Comparison of ENCODE assay signal across 31 mouse cellular contexts in the genomic region with DNA sequence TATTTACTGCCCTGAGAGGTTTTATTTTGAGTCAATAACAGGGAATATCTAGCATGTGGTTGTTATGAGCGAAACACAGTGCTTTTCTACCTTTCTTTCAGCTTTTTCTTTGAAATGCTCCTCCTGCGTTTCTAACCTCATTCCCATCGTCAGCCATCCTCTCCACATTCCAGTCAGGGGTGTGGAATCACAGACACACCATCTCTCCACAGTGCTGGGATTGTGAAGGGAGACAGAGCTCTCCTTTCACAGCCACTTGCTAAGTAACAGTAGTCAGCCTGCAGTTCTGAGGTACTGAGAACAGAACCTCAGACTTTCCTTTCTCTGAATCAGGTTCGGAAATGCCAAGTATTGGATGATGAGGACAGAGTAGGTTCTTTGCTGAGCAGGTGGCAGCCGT.
"Had no signal": no experiment of that assay in that cellular context is flagged by ENCODE, and none has a peak within 500 bp of the region (broad histone marks: within the 10 kb centered on the region; RNA-seq: fewer than 3 reads in every experiment).

No protein-coding gene starts in this region.

- H3K4me1 ChIP-seq: limb, embryonic 10.5 days; limb, embryonic 12.5 days; limb, embryonic 13.5 days; limb, embryonic 15.5 days; liver, embryonic 13.5 days; liver, embryonic 15.5 days; lung, embryonic 15.5 days; megakaryocyte, embryonic 14.5 days; midbrain, embryonic 12.5 days; midbrain, embryonic 15.5 days; neural tube, embryonic 12.5 days; neural tube, embryonic 13.5 days had no signal

- ATAC-seq: liver, postnatal 0 days; lung, postnatal 0 days; midbrain, embryonic 13.5 days; midbrain, embryonic 15.5 days; midbrain, embryonic 16.5 days had no signal

- H3K9ac ChIP-seq: limb, embryonic 12.5 days; limb, embryonic 13.5 days; limb, embryonic 15.5 days; liver, embryonic 13.5 days; liver, embryonic 14.5 days; liver, embryonic 15.5 days; liver, postnatal 0 days; lung, embryonic 14.5 days; lung, embryonic 15.5 days; midbrain, embryonic 12.5 days; midbrain, embryonic 13.5 days; midbrain, embryonic 15.5 days; neural tube, embryonic 12.5 days; neural tube, embryonic 13.5 days had no signal

- H3K36me3 ChIP-seq: limb, embryonic 10.5 days; limb, embryonic 12.5 days; limb, embryonic 13.5 days; limb, embryonic 15.5 days; liver, embryonic 13.5 days; liver, embryonic 15.5 days; lung, embryonic 15.5 days; midbrain, embryonic 10.5 days; midbrain, embryonic 12.5 days; midbrain, embryonic 13.5 days; midbrain, embryonic 15.5 days; neural tube, embryonic 12.5 days; neural tube, embryonic 13.5 days had no signal

- H3K27me3 ChIP-seq: limb, embryonic 12.5 days; limb, embryonic 13.5 days; limb, embryonic 15.5 days; liver, embryonic 13.5 days; liver, embryonic 15.5 days; lung, embryonic 15.5 days; midbrain, embryonic 12.5 days; midbrain, embryonic 13.5 days; midbrain, embryonic 15.5 days; neural tube, embryonic 12.5 days; neural tube, embryonic 13.5 days had no signal

- DNase-seq: left cerebral cortex, postnatal 4 days; liver; liver, embryonic 13.5 days; liver, postnatal 0 days; lung, adult 2 months; lung, embryonic 14.5 days; lung, postnatal 10 days; lung, postnatal 14 days; lung, postnatal 36 days; lung, postnatal 4 days; midbrain, embryonic 14.5 days had no signal

- H3K9me3 ChIP-seq: limb, embryonic 10.5 days; limb, embryonic 12.5 days; limb, embryonic 13.5 days; limb, embryonic 15.5 days; liver, embryonic 13.5 days; liver, embryonic 15.5 days; lung, embryonic 15.5 days; megakaryocyte, embryonic 14.5 days; midbrain, embryonic 10.5 days; midbrain, embryonic 12.5 days; midbrain, embryonic 13.5 days; midbrain, embryonic 15.5 days; neural tube, embryonic 12.5 days; neural tube, embryonic 13.5 days had no signal

- H3K27ac ChIP-seq: limb, embryonic 10.5 days; limb, embryonic 12.5 days; limb, embryonic 13.5 days; limb, embryonic 15.5 days; liver, embryonic 13.5 days; liver, embryonic 14.5 days; liver, embryonic 15.5 days; lung, embryonic 15.5 days; macrophage; midbrain, embryonic 10.5 days; midbrain, embryonic 12.5 days; midbrain, embryonic 13.5 days; midbrain, embryonic 15.5 days; neural tube, embryonic 12.5 days; neural tube, embryonic 13.5 days had no signal

- H3K4me2 ChIP-seq: limb, embryonic 12.5 days; limb, embryonic 13.5 days; limb, embryonic 15.5 days; liver, embryonic 11.5 days; liver, embryonic 13.5 days; liver, embryonic 15.5 days; lung, embryonic 14.5 days; lung, embryonic 15.5 days; midbrain, embryonic 11.5 days; midbrain, embryonic 12.5 days; midbrain, embryonic 13.5 days; midbrain, embryonic 15.5 days; neural tube, embryonic 12.5 days; neural tube, embryonic 13.5 days had no signal

- H3K4me3 ChIP-seq: limb, embryonic 10.5 days; limb, embryonic 12.5 days; limb, embryonic 13.5 days; limb, embryonic 15.5 days; liver, embryonic 13.5 days; liver, embryonic 15.5 days; lung, embryonic 15.5 days; megakaryocyte, embryonic 14.5 days; midbrain, embryonic 10.5 days; midbrain, embryonic 12.5 days; midbrain, embryonic 13.5 days; midbrain, embryonic 15.5 days; myocyte; neural tube, embryonic 12.5 days; neural tube, embryonic 13.5 days had no signal
